Mouse (Mus musculus) midbrain, postnatal 0 days (tissue): Measurements from ENCODE around the gene Prn. TPM values are rescaled to one million over a fixed set of nuclear protein-coding genes. Genes with fewer than 3 reads are reported as not detected.

Experiments
- ATAC-seq: fragments of 200-750 bp; cut with Nextera tagmentation; 2 replicates; pipeline ENCODE4 v1.8.0; 2017; ENCODE audit warnings: moderate number of reproducible peaks, mild to moderate bottlenecking, moderate TSS enrichment, moderate library complexity; ENCODE audit not compliant: low FRiP score
- DNase-seq: peaks from one replicate; pipeline ENCODE4 v3.0.0-alpha.2; 2015; ENCODE audit warnings: low spot score
- H3K27ac ChIP-seq: fragments of 300-500 bp; sonication (generic); 2 replicates; pipeline ENCODE4 v1.5.1; 2014; ENCODE audit warnings: low read depth, mild to moderate bottlenecking, low read length, mixed read lengths
- H3K27me3 ChIP-seq: fragments of 300-500 bp; sonication (generic); 2 replicates; pipeline ENCODE4 v1.6.1; 2014; ENCODE audit warnings: low read length, control low read depth, mixed read lengths; ENCODE audit not compliant: insufficient read depth
- H3K36me3 ChIP-seq: fragments of 300-500 bp; sonication (generic); 2 replicates; pipeline ENCODE4 v1.6.1; 2014; ENCODE audit warnings: low read length, control low read depth, mixed read lengths; ENCODE audit not compliant: insufficient read depth
- H3K4me1 ChIP-seq: fragments of 300-500 bp; sonication (generic); 2 replicates; pipeline ENCODE4 v1.6.1; 2014; ENCODE audit warnings: mild to moderate bottlenecking, control low read depth, antibody characterized with exemption, low read length, mixed read lengths; ENCODE audit not compliant: insufficient read depth
- H3K4me2 ChIP-seq: fragments of 300-500 bp; sonication (generic); 2 replicates; pipeline ENCODE4 v1.6.1; 2014; ENCODE audit warnings: low read depth, mild to moderate bottlenecking, low read length, mixed read lengths; ENCODE audit not compliant: poor library complexity, severe bottlenecking
- H3K4me3 ChIP-seq: fragments of 300-500 bp; sonication (generic); 2 replicates; pipeline ENCODE4 v1.5.1; 2014; ENCODE audit warnings: low read depth, mild to moderate bottlenecking, low read length, moderate library complexity
- H3K9ac ChIP-seq: fragments of 300-500 bp; sonication (generic); replicated peaks from 2 replicates; pipeline ENCODE4 v1.6.1; 2014; ENCODE audit warnings: mild to moderate bottlenecking, low read length, moderate library complexity, mixed read lengths; ENCODE audit not compliant: poor library complexity, severe bottlenecking
- H3K9me3 ChIP-seq: fragments of 300-500 bp; sonication (generic); 2 replicates; pipeline ENCODE4 v1.6.1; 2016; ENCODE audit warnings: low read length, control low read depth
- CTCF ChIP-seq: IDR thresholded peaks from 2 replicates; pipeline ENCODE4 v1.5.1; 2016; ENCODE audit warnings: antibody characterized with exemption, mild to moderate bottlenecking
- WGBS: fragments of 180-500 bp; shearing (Covaris S2); extraction: QIAGEN DNeasy Blood & Tissue Kit; methylation state at CpG from one replicate; pipeline ENCODE4 v1.1.7; 2014; 5-methylcytosine and 5-hydroxymethylcytosine counted together
- polyA plus RNA-seq: library from polyadenylated mRNA; unstranded; fragments of >200 nt; fragmentation: Nextera tagmentation; extraction: Ambion mirVana; gene quantifications from 2 replicates; pipeline ENCODE4 v1.2.1, GENCODE M21; 2015
- total RNA-seq: library from RNA; depleted of rRNA; stranded (reverse); fragments of >200 nt; gene quantifications from 2 replicates; pipeline ENCODE4 v1.2.3, GENCODE M21; 2014

Gene Prn
- total and polyA plus RNA-seq, 2 experiments from 2014 or later = not detected

- DNase-seq = no peak
- no peak overlapping the region for H3K27ac ChIP-seq
Observed at GRCm38 (mm10) chr2:131961671-131962070, 51.9 kb downstream of the Prn start.

GRCm38 (mm10) chr2:131970597-131970996 lies 60.8 kb downstream of the Prn start:
- ATAC-seq = no peak
- H3K36me3 ChIP-seq = no peaks in the 10 kb centered on the region
- H3K27me3 ChIP-seq = no peaks in the 10 kb centered on the region
- H3K9ac ChIP-seq = no peak overlapping the region
- H3K4me3 ChIP-seq = no peak overlapping the region
- H3K4me1 ChIP-seq = no peaks in the 10 kb centered on the region
- H3K4me2 ChIP-seq = no peak overlapping the region
- no peak for TF ChIP-seq CTCF
- H3K9me3 ChIP-seq = no peaks in the 10 kb centered on the region
- no peak for DNase-seq
- H3K27ac ChIP-seq = no peak overlapping the region
- WGBS = 87% methylated on average over 2 of the region's 2 CpGs

More at GRCm38 (mm10) chr2:131961671-131962070, 51.9 kb downstream of the Prn start:
- Histone ChIP-seq H3K36me3 (no peaks in the 10 kb centered on the region), H3K9me3 (no peaks in the 10 kb centered on the region), H3K4me2 (no peak overlapping the region), H3K4me1 (no peaks in the 10 kb centered on the region), H3K9ac (no peak overlapping the region), H3K4me3 (no peak overlapping the region), H3K27me3 (no peaks in the 10 kb centered on the region)
- WGBS = 78% methylated on average over 2 of the region's 2 CpGs
- ATAC-seq = no peak
- no peak for TF ChIP-seq CTCF

DNA sequence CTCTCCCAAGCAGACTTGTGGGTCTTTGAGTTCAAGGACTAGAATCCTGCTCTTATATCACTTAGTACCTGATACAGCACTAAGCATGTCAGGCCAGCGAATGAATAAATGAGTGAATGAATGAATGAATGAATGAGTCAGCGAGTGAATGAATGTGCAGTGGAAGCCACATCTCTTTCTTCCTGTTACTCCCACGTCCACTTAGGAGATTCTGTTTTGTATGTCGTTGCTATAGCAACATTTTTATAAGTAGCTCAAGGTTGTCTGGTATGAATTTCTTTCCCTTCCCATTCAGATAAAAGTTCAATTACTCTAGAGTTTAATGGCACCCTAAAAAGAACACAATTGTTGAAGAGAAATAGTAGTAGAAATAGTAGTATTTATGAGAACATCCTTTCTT lies 61.3 kb downstream of the Prn start:
- Histone ChIP-seq H3K27ac (no peak overlapping the region), H3K4me2 (no peak overlapping the region), H3K9ac (no peak overlapping the region), H3K4me3 (no peak overlapping the region), H3K4me1 (no peaks in the 10 kb centered on the region), H3K9me3 (no peaks in the 10 kb centered on the region), H3K27me3 (no peaks in the 10 kb centered on the region), H3K36me3 (no peaks in the 10 kb centered on the region)
- TF ChIP-seq CTCF = no peak
- WGBS = 62% methylated on average over 4 of the region's 4 CpGs
- DNase-seq (no peak), ATAC-seq (no peak)

DNA sequence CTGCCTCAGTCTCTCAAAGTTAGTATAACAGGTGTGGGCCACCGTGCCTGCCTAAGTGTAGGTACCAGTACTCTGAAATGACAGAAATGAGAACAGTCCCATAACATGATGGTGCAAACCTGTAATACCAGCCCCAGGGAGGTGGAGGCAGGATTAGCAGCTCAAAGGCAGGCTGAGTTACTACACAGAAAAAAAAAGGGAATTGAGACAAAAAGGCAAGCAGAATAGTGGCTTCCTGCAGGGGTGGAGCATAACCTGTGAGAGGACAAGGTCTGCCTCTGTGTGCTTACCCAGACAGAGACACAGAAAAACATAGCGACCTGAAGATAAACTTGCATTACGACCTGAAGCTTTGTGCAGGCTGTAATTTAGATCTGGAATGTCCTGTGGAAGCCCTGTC lies 66.9 kb downstream of the Prn start:
- H3K27ac ChIP-seq = no peak overlapping the region
- H3K9me3 ChIP-seq = no peaks in the 10 kb centered on the region
- no peaks in the 10 kb centered on the region for H3K36me3 ChIP-seq
- TF ChIP-seq CTCF = no peak
- ATAC-seq = no peak
- H3K4me1 ChIP-seq = no peaks in the 10 kb centered on the region
- no peak for DNase-seq
- WGBS = 87% methylated on average over 3 of the region's 3 CpGs
- no peak overlapping the region for H3K9ac ChIP-seq
- H3K27me3 ChIP-seq = no peaks in the 10 kb centered on the region
- no peak overlapping the region for H3K4me2 ChIP-seq
- no peak overlapping the region for H3K4me3 ChIP-seq

GRCm38 (mm10) chr2:131980866-131981265 lies 71.1 kb downstream of the Prn start:
- H3K9me3 ChIP-seq = no peaks in the 10 kb centered on the region
- no peak for TF ChIP-seq CTCF
- no peaks in the 10 kb centered on the region for H3K4me1 ChIP-seq
- H3K36me3 ChIP-seq = no peaks in the 10 kb centered on the region
- H3K27ac ChIP-seq = no peak overlapping the region
- ATAC-seq (no peak), DNase-seq (no peak)
- no peak overlapping the region for H3K4me2 ChIP-seq
- no peak overlapping the region for H3K9ac ChIP-seq
- H3K4me3 ChIP-seq = no peak overlapping the region
- 39% methylated on average over 9 of the region's 9 CpGs for WGBS
- H3K27me3 ChIP-seq = no peaks in the 10 kb centered on the region

- H3K9ac ChIP-seq = no peak overlapping the region
- WGBS = 19% methylated on average over 6 of the region's 6 CpGs
- H3K4me3 ChIP-seq = no peak overlapping the region
- no peaks in the 10 kb centered on the region for H3K27me3 ChIP-seq
- peak; percentile 84 for DNase-seq
- H3K4me2 ChIP-seq = no peak overlapping the region
- peak; percentile 73 for ATAC-seq
- no peaks in the 10 kb centered on the region for H3K4me1 ChIP-seq
- H3K36me3 ChIP-seq = no peaks in the 10 kb centered on the region
- no peaks in the 10 kb centered on the region for H3K9me3 ChIP-seq
- H3K27ac ChIP-seq = no peak overlapping the region
- peak; percentile 97 for TF ChIP-seq CTCF
Observed at GRCm38 (mm10) chr2:131982546-131983196, 72.9 kb downstream of the Prn start.
